Mouse (Mus musculus) embryonic fibroblast, embryonic 13.5 days (primary cell): ENCODE measurements around the gene Stk17b. TPM values are rescaled to one million over a fixed set of nuclear protein-coding genes. Genes with fewer than 3 reads are reported as not detected.

Experiments
- H3K27ac ChIP-seq: 2 replicates; pipeline ENCODE4 v1.5.1; 2012; ENCODE audit warnings: low read length, control low read depth, inconsistent platforms; ENCODE audit not compliant: insufficient read depth
- H3K4me1 ChIP-seq: 2 replicates; pipeline ENCODE4 v1.6.1; 2011; ENCODE audit warnings: low read length; ENCODE audit not compliant: control insufficient read depth, insufficient read depth
- H3K4me3 ChIP-seq: 2 replicates; pipeline ENCODE4 v1.5.1; 2011; ENCODE audit warnings: mild to moderate bottlenecking, control low read depth, low read length; ENCODE audit not compliant: insufficient read depth
- CTCF ChIP-seq: IDR thresholded peaks from 2 replicates; pipeline ENCODE4 v1.5.1; 2011; ENCODE audit warnings: mild to moderate bottlenecking, control low read depth, low read length, moderate library complexity, borderline replicate concordance; ENCODE audit not compliant: insufficient read depth
- POLR2A ChIP-seq: IDR thresholded peaks from 2 replicates; pipeline ENCODE4 v1.6.1; 2011; ENCODE audit warnings: low read depth, mild to moderate bottlenecking, control low read depth, low read length, moderate library complexity
- polyA plus RNA-seq: library from polyadenylated mRNA; stranded (reverse); fragments of >200 nt; gene quantifications from 2 replicates; pipeline ENCODE4 v1.2.4, GENCODE M21; 2011; ENCODE audit warnings: low read depth; ENCODE audit not compliant: missing spikeins, insufficient read length

Stk17b gene
- polyA plus RNA-seq, 1 experiment = 52.9 TPM

DNA sequence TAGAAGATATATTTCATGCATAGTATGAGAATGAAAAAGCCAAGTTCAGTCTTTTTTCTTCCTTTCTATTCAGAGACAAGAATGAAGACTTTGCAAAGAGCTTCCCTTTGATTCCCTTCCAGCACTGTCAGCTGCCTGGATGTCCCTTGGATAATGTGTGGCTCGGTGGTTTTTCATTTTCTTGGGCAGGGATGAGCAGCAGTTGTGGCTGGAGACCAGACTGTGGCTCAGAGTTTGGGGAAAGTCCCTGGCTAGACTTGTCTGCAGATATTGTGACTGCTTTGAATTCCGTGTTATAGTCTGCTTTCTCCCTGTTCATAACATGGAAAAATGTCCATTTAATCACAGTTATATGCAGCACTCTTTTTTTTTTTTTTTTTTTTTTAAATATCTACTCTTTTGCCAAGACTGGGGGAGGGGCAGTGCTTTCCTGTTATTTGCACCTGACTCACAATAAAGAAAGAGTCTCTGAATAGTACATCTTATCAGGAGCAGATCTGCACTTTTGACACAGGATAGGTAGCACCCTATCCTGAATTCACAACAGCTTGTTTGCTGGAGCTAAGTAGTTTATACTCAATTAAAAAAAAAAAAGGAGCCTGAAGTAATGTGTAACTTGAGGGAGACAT, 29.2 kb upstream of the Stk17b start:
- no peak for TF ChIP-seq CTCF
- no peak for TF ChIP-seq POLR2A
- Histone ChIP-seq H3K4me3 (no peak overlapping the region), H3K4me1 (peaks cover 6% of the 10 kb centered on the region; the same call in 1 of the 2 replicates), H3K27ac (no peak overlapping the region)

DNA sequence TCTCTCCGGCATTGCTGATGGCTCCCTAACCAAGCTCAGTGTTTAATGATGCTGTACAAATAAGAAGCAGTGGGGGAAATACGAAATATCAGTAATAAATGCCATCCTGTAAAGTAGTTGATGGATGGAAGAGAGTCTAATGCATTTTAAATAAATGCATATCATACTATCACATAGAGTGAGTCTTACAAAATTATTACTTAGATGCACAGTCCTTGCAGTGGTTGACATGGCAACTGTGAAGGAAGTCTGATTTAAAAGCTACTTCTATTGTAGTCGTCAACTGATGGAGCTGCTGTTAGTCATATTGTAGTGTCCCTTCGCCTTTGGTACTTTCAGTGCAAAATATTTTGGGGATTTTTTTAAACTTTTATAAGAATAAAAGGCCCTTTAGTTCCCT, 26.9 kb upstream of the Stk17b start:
- H3K4me1 ChIP-seq = 0 out of 2 replicates have a peak, but pooled peaks cover 4% of the 10 kb centered on the region
- TF ChIP-seq POLR2A (no peak), CTCF (no peak)
- no peak overlapping the region for H3K27ac ChIP-seq
- H3K4me3 ChIP-seq = no peak overlapping the region

DNA sequence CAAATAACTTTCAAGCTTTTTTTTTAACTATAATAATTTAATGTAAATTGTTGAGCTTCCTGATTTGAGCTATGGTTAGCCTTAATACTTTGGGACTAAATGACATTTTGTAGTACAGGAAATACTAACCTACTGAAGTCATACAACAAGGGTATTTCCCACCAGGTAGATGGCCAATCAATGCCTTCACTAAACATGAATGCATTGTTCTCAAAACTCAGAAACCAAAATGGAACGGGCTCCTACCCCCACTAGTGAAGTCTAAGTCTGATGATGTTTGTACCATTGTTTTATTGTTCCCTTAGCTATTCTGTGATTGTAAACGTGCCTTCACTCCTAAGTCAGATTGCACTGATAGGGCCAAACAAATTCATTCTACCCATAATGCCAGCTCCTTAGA, 23.2 kb upstream of the Stk17b start:
- H3K4me1 ChIP-seq = 0 out of 2 replicates have a peak, but pooled peaks cover 4% of the 10 kb centered on the region
- H3K27ac ChIP-seq = peak overlapping the region; percentile 47
- no peak for TF ChIP-seq POLR2A
- TF ChIP-seq CTCF = no peak
- no peak overlapping the region for H3K4me3 ChIP-seq

GRCm38 (mm10) chr1:53797811-53798210, 12.8 kb upstream of the Stk17b start:
- TF ChIP-seq CTCF (no peak), POLR2A (no peak)
- Histone ChIP-seq H3K4me3 (no peak overlapping the region), H3K4me1 (no peaks in the 10 kb centered on the region), H3K27ac (no peak overlapping the region)

- Histone ChIP-seq H3K4me1 (no peaks in the 10 kb centered on the region), H3K27ac (no peak overlapping the region), H3K4me3 (no peak overlapping the region)
- TF ChIP-seq POLR2A (no peak), CTCF (no peak)
Measured at GRCm38 (mm10) chr1:53797074-53797473, 12.1 kb upstream of the Stk17b start.

- Histone ChIP-seq H3K4me3 (no peak overlapping the region), H3K27ac (no peak overlapping the region), H3K4me1 (no peaks in the 10 kb centered on the region)
- no peak for TF ChIP-seq CTCF
- TF ChIP-seq POLR2A = no peak
Measured at GRCm38 (mm10) chr1:53796271-53796670, 11.2 kb upstream of the Stk17b start.

GRCm38 (mm10) chr1:53795591-53795990, 10.6 kb upstream of the Stk17b start:
- Histone ChIP-seq H3K27ac (no peak overlapping the region), H3K4me3 (no peak overlapping the region), H3K4me1 (no peaks in the 10 kb centered on the region)
- TF ChIP-seq CTCF = no peak
- no peak for TF ChIP-seq POLR2A

DNA sequence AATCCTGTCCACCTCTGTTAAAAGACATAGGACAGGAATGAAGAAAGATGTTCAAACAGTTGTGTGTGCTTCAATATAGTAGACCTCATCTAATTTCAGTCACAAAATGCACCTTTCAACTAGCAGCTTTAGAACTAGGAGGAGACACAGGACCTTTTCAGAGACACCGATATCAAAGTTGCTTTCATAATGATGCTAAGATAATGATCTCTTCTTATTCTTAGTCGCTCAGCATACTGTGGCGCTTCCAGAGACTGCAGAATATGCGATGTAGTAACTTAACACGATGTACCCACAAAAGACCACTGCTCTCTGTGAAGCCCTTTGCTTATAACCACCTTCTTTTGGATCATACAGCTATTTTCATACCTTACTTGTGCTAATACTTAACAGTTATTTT, 10.1 kb upstream of the Stk17b start:
- no peak for TF ChIP-seq POLR2A
- no peak for TF ChIP-seq CTCF
- no peaks in the 10 kb centered on the region for H3K4me1 ChIP-seq
- H3K27ac ChIP-seq = no peak overlapping the region
- H3K4me3 ChIP-seq = no peak overlapping the region

DNA sequence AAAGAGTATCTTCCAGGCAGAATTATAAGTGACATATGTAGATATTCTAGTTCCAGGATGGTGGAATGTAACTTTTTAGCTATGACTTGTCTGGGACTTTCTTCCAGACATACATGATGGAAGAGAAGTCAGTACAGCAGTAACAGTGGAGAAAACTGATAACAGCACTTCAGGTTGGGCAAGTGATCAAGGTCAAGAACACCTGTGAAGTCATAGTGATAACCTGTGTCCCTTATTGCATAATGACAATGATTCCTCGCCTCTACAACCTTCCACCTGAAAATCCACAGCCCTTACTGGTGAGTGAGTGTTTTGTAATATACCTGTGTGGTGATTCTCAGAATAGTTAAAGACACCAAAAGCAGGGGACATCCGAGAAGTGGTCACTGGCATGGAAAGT, 9.3 kb upstream of the Stk17b start:
- H3K4me1 ChIP-seq = no peaks in the 10 kb centered on the region
- TF ChIP-seq POLR2A = no peak
- TF ChIP-seq CTCF = no peak
- H3K27ac ChIP-seq = no peak overlapping the region
- H3K4me3 ChIP-seq = no peak overlapping the region

DNA sequence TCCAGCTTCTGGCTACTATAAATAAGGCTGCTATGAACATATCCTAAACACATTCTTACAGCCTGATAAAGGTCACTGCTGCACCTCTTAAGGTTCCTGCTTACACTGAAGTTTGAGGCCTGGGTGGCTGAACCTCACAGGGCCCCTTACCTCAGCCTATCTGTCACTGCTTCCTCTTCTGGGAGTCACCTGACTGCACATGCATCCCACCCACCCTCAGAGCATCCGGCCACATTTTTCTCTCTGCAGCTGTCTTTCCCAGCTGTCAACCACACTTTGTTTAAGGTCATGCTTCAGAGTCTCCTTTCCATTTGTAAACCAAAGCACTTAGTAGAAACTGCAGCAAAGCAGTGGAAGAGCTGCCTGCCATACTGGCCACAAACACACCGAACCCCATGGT, 6.3 kb upstream of the Stk17b start:
- H3K27ac ChIP-seq = no peak overlapping the region
- H3K4me1 ChIP-seq = no peaks in the 10 kb centered on the region
- no peak overlapping the region for H3K4me3 ChIP-seq
- TF ChIP-seq CTCF (no peak), POLR2A (no peak)
